Mouse (Mus musculus) E14TG2a.4 (cell line): Measurements from ENCODE around the gene Slc39a5.

Experiments used
- H3K27me3 ChIP-seq: 2 replicates; pipeline ENCODE4 v1.6.1; 2014; ENCODE audit warnings: low read length, control low read depth; ENCODE audit not compliant: insufficient read depth
- H3K36me3 ChIP-seq: 2 replicates; pipeline ENCODE4 v1.6.1; 2014; ENCODE audit warnings: low read length, control low read depth; ENCODE audit not compliant: insufficient read depth
- H3K4me1 ChIP-seq: replicated peaks from 2 replicates; pipeline ENCODE4 v1.6.1; 2014; ENCODE audit warnings: low read depth, low read length, control low read depth
- H3K4me3 ChIP-seq: replicated peaks from 2 replicates; pipeline ENCODE4 v1.5.1; 2014; ENCODE audit warnings: mild to moderate bottlenecking, low read length
- H3K9me3 ChIP-seq: 2 replicates; pipeline ENCODE4 v1.6.1; 2014; ENCODE audit warnings: low read length, control low read depth
- CTCF ChIP-seq: conservative IDR thresholded peaks from 2 replicates; pipeline ENCODE4 v1.5.1; 2014; ENCODE audit warnings: low read length
- NANOG ChIP-seq: IDR thresholded peaks from 2 replicates; pipeline ENCODE4 v1.6.1; 2014; ENCODE audit warnings: borderline replicate concordance, low read length, mixed read lengths
- POU5F1 ChIP-seq: IDR thresholded peaks from 2 replicates; pipeline ENCODE4 v1.6.1; 2014; ENCODE audit warnings: low read length, borderline replicate concordance

Slc39a5 gene

GRCm38 (mm10) chr10:128414848-128415247, 13.8 kb upstream of the Slc39a5 start:
- Histone ChIP-seq H3K36me3 (peaks cover 59% of the 10 kb centered on the region), H3K9me3 (no peaks in the 10 kb centered on the region)

DNA sequence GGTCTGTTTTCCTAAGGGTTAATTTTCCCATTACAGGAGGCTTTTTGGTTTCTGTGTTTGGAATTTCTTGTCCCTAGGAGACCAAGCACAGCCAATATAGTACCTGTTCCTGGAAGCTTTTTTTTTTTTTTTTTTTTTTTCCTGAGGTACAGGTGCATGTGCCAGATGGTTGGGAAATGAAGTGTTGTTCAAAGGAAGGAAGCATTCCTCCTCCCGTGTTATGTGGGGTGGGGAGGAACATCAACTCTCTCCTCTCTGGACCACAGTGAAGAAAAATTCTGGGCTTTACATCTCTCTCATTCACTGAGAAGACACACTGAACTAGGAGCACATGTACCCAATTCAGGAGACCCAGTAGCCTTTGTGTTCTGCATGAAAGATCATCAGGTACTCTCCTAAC, 12.0 kb upstream of the Slc39a5 start:
- peaks cover 53% of the 10 kb centered on the region for H3K36me3 ChIP-seq
- no peaks in the 10 kb centered on the region for H3K9me3 ChIP-seq
- peak overlapping the region; percentile 95 for H3K4me3 ChIP-seq
- TF ChIP-seq NANOG (no peak), POU5F1 (no peak)
- peaks cover 65% of the 10 kb centered on the region for H3K4me1 ChIP-seq
- no peaks in the 10 kb centered on the region for H3K27me3 ChIP-seq

More at GRCm38 (mm10) chr10:128414848-128415247, 13.8 kb upstream of the Slc39a5 start:
- H3K27me3 ChIP-seq, result no peaks in the 10 kb centered on the region
- H3K4me3 ChIP-seq, result no peak overlapping the region
- peaks cover 58% of the 10 kb centered on the region for H3K4me1 ChIP-seq
- TF ChIP-seq NANOG (no peak), POU5F1 (no peak), CTCF (no peak)

DNA sequence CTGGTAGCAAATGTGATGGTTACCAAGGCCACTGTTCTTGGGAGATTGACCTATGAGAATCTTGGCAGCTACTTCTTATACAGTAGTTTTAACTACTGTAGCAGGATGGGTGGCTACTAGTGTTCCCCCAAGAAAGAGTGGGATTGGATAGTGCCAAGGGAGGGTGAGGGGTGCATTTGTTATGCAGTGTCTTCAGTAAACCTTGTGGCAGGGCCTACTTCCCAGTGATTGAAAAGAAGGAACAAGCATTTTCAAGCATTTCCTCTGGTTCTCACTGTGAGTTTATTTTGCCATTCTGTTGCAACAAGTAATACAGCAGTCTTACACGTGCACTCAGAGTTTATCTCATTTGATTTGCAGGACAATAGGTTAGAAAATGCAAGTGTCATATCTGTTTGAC, 11.5 kb upstream of the Slc39a5 start:
- H3K9me3 ChIP-seq, result no peaks in the 10 kb centered on the region
- peaks cover 52% of the 10 kb centered on the region for H3K36me3 ChIP-seq
- H3K4me3 ChIP-seq, result peak overlapping the region; percentile 95

GRCm38 (mm10) chr10:128412055-128412381, 11.0 kb upstream of the Slc39a5 start:
- H3K27me3 ChIP-seq, result no peaks in the 10 kb centered on the region
- H3K9me3 ChIP-seq, result no peaks in the 10 kb centered on the region
- TF ChIP-seq CTCF (no peak), POU5F1 (no peak), NANOG (no peak)
- H3K36me3 ChIP-seq, result peaks cover 53% of the 10 kb centered on the region
- peaks cover 65% of the 10 kb centered on the region for H3K4me1 ChIP-seq
- peak overlapping the region; percentile 95 for H3K4me3 ChIP-seq

More for the DNA sequence above, 11.5 kb upstream of the Slc39a5 start:
- peaks cover 67% of the 10 kb centered on the region for H3K4me1 ChIP-seq
- no peak for TF ChIP-seq NANOG
- TF ChIP-seq POU5F1, result no peak
- no peak for TF ChIP-seq CTCF
- no peaks in the 10 kb centered on the region for H3K27me3 ChIP-seq

DNA sequence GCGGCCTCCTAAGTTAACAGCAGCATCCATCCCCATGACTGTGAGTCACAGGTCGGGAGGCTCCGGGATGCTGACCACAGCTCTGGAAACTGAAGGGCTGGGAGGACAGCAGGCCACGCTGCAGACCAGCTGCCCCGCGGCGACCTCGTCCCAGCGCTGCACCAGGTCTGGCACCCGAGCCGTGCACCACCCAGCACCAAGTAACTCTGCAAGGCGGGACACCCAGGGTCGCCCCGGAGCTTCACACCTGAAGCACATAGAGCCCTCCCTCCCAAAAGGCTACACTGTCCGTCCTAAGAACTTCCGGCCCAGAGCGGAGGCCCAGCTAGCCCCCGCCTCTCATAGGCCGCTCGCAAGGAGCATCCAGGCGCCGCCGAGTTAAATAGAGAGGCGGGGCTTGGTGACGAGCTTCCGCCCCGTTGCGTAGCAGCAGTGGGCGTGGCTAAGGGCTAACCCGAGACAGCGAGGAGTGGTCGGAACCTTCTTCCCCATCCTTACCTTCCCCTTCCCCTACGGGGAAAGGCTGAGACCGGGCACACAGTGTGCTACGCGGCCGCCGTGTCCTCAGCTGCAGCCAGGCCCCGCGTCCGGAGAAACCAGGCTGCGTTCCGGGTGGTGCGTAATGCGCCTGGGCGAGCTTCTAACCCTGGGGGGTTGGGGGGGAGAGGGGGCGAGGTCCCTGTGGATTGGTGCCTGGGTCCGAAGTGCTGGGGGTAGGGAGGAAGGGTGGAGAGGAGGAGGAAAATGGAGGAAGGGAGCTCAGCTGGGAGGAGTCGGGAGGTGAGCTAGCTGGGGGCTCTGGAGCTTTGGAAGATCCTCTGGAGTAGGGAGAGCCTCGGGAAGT, 10.4 kb upstream of the Slc39a5 start, which contains the start of the genes Nabp2 and Rnf41:
TSS of gene Nabp2 (minus strand) at position 282 of the 844 bp plus-strand sequence.
TSS of gene Rnf41 (plus strand) at position 447 of the 844 bp plus-strand sequence.
- Histone ChIP-seq H3K4me1 (peaks cover 61% of the 10 kb centered on the region), H3K4me3 (peak within 1 kb of the TSS; percentile 95), H3K36me3 (peaks cover 53% of the 10 kb centered on the region), H3K27me3 (no peaks in the 10 kb centered on the region), H3K9me3 (no peaks in the 10 kb centered on the region)
- TF ChIP-seq POU5F1 (no peak), CTCF (no peak), NANOG (no peak)

DNA sequence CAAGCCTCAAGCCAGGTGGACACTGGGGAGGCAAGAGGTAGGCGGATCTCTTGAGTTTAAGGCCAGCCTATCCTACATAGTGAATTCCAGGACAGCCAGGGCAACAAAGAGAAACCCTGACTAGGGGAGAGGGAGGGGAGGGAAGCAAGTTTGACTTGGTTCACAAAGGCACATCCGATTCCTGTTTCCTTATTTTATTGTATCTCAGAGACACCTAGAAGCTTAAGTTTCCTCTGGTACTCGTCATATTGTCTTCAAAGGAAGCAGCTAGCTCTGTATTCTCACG, 9.5 kb upstream of the Slc39a5 start:
- TF ChIP-seq NANOG, result no peak
- TF ChIP-seq CTCF, result no peak
- TF ChIP-seq POU5F1, result no peak
- Histone ChIP-seq H3K36me3 (peaks cover 53% of the 10 kb centered on the region), H3K4me1 (peaks cover 61% of the 10 kb centered on the region), H3K4me3 (peak overlapping the region; percentile 95), H3K9me3 (no peaks in the 10 kb centered on the region), H3K27me3 (no peaks in the 10 kb centered on the region)

GRCm38 (mm10) chr10:128409692-128410559, 8.9 kb upstream of the Slc39a5 start:
- Histone ChIP-seq H3K36me3 (peaks cover 51% of the 10 kb centered on the region), H3K4me1 (peaks cover 59% of the 10 kb centered on the region), H3K9me3 (no peaks in the 10 kb centered on the region), H3K27me3 (no peaks in the 10 kb centered on the region), H3K4me3 (peak overlapping the region; percentile 95)
- TF ChIP-seq POU5F1 (no peak), NANOG (no peak), CTCF (peak; percentile 76)
